Mouse (Mus musculus) ZHBTc4 (cell line): ENCODE data around the gene Dlk1.
"Not testable (repeated sequence)": the region's sequence is repeated elsewhere in the genome, so short reads cannot be mapped to it uniquely, and the experiment has no call there.

ENCODE experiments used
- DNase-seq: peaks from one replicate; pipeline ENCODE4 v3.0.0-alpha.2; 2011; ENCODE audit warnings: low read depth, low spot score

Gene Dlk1

DNA sequence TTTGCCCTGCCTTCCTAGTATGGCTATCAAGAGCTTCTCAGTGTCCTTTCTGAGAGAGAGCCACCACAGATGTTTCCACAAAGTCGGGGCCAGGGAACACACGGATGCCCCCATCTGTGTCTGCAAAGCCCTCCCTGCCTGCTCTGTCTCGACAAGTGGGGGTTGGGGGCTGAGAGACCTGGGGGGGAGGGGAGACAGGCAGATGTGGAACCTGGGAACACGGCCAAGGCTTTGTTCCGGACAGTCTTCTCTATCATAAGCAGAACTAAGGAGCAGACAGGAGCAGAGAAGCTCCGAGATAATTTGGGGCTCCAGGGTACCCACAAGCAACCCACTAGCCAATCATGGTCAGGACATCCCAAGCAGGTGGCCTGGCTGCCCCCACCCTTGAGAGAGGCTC, 12.6 kb upstream of the Dlk1 start:
- DNase-seq: no peak

DNA sequence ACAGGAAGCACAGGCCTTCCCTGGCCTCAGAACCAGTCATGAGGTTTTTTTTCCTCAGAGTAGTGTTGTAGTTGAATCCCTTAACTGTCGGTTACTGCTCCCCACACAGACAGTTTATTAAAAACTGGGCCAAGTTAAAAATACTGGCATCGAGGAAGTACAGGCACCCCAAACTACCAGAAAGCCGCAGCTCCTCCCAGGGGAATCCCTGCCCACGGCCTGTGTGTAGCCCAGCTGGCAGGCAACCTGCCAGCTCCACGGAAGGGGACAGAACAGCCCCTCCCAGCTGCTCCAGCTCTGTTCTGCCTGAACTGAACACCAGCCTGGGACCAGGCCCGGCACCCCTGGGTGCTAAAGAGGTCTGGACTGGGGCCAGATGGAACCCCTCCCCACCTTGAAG, 11.3 kb upstream of the Dlk1 start:
- no peak for DNase-seq

DNA sequence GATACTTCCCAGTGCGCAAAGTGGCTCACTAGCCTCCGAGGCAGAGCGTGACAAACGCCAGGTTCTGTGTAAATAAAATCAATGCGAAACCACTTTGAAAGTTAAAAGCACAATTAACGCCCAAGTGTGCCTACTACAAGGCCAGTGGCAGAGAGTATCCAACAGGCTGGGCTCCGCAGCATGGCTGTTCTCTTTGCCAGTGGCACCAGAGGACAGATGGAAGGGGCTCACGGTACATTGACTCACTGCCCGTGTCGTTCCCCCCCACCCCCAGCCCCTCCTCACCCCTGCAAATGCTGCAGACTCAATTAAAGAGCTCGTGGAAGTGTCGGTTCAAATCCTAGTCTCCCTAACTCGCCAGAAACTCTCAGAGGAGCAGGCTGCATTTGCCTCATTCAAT, 10.5 kb upstream of the Dlk1 start:
- no peak for DNase-seq

DNA sequence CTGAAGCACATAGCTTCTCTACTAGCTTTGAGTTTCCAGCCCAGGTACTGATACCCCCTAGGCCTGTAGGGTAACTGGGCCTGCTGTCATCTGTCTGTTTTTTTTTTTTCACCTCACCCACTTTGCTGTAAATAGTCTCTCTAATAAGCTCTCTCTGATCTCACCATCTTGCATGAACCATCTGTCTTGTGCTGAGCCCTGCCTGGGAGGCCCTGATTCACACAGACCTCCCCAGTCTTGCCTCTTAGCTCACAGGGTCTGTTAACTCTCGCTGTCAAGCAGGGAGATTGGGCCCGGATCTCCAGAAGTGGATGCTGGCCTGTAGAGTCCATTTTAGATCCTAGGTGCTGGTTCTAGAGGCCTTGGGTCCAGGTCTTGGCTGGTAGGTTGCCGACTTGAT, 9.3 kb upstream of the Dlk1 start:
- DNase-seq: no peak

DNA sequence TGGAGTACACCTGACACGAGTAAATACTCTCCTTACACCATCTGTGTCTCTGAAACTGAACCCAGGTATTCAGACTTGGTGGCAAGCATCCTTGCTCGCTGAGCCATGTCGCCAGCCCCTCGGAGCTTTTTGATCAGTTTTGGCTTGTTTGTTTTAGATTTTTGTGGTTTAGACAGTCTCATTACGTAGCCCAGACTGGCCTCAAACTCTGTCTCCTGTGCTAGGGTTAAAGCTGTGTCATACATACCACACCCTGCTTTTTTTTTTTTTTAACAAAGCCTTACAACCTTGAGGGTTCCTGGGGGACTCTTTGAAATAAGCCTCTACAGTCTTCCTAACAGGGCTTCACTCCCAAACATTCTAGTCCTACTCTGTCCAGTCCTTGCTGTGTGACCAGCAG, 7.6 kb upstream of the Dlk1 start:
- no peak for DNase-seq

DNA sequence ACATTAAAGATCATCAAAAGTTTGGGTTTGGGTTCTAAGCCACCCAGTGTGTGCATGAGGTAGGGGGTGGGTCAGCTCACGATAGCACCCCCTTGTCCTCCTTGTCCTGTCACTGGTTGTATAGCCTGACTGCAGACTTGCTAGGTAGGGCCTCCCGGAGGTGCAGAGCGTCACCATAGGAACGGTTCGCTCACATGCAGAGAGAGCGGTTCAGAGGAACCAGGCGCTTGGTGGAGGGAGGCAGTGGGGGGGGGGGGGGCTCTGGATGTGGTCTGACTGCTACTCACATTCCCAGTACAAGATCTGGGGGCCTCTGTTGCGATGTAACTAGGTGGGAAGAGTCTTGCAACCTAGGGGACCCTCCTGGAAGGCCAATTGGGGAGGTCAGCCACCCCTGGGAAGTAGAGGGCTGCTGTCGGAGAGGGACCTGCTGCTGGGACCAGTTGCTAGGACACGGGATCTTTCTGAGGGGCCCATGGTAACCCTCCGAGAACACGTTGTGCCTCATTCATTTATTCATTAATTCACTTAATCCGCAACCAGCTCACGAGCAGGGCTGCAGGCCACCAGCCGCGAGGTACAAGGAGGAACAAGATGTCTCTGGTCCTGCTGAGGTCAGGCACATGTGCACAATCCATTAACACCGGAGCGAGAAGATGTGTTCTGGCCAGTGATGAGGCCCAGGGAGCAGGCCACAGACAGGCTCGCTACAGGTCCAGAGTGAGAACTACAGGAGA, 7.0 kb upstream of the Dlk1 start:
- DNase-seq: no peak

DNA sequence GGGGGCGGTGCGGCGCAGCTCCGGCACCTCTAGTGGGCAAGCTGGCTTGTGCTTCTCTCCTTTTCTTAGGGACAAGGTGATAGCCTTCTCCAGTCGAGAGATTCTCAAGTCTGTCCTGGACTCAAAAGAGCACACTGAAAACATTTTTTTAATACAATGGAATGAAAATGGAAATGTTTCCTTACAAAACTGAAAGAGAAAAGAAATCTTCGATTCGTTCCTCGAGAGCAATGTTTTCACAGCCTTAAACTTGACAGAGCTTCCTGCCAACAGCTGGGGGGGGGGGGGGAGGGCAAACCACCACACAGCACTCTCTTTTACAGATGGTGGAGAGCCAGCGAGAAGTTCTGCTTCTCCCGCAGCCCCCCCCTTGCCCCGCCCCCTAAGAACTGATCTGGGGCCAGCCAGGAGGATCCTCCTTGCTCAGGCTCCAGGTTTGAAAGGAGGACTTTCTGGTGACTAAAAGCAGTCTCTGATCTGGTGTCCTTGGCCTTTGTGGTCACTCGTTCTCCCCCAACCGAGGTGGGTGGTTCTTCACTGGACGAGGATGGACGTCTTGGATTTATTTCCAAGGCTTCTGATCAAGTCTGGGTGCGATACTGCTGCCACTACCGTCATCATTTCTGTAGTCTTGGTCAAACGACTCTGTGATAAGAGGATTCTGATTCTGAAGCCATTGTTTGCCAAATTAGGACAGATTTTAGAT, 6.2 kb upstream of the Dlk1 start:
- DNase-seq: peak; percentile 30

DNA sequence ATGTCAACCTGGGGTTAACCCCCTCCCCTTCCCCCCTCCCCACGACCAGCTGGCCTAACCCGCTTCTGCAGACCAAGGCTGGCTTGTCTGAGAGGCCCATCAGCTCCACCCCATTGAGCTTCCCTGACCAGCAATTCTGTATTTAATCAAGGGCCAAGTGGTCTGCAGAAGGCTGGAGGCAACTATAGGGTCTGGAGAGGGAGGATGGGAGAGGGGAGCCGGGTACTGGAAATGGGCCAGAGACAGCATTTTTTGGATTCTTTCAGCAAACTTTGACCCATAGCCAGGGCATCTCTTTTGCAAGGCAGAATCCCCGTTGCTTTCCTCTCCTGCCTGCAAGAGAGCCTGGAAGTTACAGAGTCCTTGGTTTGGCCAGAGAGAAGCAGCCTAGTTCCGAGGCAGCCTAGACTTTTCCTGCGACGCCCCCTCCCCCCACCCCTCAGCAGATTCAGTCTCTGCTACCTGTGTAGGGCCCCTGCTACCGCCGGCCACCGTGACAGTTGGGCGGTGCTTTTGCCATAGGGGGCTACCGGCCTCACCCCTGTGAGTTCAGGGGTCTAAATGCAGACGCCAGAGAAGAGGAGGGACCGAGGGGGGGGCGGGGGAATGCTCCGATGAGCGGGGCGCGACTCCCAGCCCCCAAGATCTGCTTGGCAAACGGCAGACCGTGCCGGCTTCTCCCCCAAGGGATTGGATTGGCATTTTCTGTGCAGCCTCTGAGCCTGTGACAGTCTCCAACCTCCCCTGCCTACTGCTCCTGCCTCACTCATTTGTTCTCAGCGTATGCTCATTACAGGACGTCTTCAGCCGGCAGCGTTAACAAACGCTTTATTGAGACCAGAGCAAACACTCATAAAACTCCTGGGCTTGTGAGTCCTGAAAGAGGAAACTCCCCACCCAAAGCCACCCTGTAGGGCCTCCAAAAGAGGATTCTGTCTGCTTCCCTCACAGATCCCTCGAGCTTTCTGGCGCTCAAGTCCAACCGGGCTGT, 2.9 kb upstream of the Dlk1 start:
- DNase-seq: no peak

DNA sequence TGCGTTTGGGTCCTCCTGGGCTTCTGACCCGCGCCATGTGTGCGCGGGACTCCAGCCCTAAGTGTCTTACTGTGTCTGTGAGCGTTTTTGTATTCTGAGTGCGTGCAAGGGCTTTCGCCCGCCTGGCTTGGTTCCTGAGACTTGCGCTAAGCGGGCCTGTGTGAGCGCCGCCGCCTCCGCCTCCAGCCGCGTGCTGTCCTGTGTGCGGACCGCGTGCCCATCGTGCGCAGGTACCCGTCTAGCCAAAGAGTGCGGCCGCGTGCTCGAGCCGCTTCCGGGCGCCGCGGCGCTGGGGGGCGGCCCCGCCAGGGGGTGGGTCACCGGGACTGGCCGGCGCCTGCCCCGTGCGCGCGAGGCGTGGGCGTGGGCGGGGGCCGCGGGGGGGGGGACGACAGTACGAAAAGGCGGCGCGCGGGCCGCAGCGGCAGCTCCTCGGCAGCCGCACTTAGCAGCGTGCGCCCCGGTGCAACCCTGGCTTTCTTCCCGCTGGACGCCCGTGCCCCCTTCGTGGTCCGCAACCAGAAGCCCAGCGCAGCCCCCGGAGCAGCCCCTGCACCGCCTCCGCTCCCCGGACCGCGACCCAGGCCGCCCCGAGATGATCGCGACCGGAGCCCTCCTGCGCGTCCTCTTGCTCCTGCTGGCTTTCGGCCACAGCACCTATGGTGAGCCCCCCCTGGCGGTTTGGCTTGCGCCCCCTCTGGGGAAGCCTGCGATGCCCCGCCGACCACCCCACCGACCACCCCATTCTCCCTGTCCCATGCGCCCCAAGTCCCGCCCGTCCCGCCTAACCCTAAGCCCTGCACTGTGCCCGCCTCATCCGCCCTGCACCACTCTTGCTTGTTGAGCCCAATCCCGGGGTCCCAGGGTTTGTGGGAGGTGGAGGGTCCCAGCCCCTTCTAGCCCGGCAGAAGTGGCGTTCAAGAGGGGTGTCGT, 708 bp downstream of the Dlk1 start:
- DNase-seq: peak; percentile 68

DNA sequence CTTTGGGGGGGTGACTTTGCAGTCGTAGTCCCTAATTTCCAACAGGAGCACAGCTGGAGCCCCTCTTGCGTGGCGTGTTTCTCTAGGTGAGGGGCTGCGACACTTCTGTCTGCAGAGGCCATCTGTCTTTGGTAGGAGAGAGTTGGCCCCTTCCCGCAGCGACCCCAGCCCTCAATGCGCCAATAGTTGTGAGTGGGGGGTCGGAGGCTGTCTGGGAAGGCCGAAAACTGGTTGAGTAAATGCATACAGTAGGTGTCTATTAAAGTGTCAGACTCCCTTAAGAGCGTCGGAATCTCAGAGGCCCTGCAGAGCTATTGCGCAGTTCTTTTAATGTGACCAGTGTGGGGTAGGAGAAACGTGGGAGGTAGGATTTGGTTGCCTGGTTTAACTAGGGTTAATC, 1.5 kb downstream of the Dlk1 start:
- no peak for DNase-seq

DNA sequence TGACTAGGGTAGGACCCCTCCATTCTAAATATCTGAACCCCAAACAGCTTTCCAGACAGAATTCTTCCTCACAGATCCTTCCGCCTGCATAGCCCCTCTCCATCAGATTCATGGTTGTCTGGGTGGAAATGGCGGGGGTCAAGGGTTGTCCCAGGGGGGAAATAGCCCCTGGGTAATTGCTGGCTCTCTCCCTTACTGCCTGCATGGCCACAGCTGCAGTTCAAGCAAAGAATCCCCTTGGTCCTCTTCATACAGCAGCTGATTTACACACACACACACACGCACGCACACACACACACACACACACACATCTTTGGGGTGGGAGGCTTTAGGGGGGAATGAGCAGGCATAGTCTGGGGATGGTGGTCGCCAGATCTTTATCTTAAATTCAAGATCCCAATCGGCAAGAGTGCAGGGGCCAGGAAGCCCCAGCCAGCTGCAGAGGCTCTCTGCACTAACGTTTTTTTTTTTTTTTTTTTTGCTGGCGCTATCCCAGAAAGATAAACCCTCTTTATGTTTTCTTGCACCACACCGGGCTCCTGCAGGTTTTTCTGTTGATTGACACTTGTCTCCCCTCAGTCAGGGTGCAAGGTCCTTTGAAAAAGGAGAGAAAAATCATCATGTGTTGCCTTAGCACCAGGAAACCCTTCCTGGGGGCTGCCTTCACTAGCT, 4.0 kb downstream of the Dlk1 start:
- DNase-seq: no peak

DNA sequence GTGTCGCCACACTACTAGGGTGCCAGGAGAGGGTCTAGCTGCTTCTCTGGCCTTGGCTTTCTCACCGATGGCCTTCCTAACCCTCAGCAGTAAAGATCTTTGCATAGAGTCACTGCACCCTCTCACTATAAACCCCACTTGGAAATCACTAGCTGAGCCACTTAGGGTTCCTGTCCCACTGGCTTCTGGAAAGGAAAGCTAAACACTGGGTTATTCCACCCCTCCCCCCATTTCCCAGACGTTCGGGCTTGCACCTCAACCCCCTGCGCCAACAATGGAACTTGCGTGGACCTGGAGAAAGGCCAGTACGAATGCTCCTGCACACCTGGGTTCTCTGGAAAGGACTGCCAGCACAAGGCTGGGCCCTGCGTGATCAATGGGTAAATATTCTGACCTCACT, 5.2 kb downstream of the Dlk1 start:
- no peak for DNase-seq

DNA sequence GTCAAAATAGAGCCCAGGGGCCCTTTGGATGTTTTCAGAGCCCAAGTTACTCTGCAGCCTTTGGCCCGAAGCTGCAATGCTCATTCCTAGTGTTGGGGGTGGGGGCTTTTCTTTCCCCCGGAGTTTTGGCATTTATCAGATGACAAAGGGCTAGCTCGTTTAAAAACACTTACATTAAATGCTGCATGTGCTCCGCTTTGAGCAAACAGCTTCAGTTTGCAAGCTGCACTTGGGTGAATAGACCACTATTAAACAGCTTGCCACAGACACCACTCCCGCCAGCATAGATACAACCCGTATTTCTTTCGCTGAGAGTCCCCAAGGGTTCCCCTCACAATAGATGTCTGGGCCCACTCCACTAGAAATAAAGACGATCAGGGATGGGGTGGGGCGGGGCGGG, 6.3 kb downstream of the Dlk1 start:
- no peak for DNase-seq

DNA sequence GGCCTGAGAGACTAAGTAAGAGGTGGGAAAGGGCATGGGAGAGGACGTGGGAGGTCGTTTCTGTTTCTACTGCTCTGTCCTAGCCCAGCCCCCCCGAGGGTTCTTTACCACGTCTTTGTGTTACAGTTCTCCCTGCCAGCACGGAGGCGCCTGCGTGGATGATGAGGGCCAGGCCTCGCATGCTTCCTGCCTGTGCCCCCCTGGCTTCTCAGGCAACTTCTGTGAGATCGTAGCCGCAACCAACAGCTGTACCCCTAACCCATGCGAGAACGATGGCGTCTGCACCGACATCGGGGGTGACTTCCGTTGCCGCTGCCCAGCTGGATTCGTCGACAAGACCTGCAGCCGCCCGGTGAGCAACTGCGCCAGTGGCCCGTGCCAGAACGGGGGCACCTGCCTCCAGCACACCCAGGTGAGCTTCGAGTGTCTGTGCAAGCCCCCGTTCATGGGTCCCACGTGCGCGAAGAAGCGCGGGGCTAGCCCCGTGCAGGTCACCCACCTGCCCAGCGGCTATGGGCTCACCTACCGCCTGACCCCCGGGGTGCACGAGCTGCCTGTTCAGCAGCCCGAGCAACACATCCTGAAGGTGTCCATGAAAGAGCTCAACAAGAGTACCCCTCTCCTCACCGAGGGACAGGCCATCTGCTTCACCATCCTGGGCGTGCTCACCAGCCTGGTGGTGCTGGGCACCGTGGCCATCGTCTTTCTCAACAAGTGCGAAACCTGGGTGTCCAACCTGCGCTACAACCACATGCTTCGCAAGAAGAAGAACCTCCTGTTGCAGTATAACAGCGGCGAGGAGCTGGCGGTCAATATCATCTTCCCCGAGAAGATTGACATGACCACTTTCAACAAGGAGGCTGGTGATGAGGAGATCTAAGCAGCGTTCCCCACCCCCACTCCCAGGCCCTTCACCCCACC, 7.1 kb downstream of the Dlk1 start:
- no peak for DNase-seq

DNA sequence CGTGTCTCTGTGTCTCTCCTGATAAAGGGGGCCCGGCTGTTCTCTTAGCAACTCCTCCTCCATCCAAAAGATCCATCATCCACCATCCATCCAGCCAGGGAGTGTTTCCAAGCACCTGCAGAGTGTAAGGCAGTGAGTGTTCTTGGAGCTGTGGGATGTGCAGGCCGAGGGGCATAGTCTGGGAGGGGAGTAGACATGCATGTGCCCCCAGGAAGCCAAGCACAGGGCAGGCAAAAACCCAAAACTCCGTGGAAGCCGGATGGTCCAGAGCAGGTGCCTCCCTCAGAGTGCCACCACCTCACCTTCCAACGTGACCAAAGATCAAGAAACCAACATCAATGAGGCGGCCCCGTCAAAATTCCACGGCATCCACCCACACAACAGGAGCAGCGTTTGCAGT, 10.0 kb downstream of the Dlk1 start:
- DNase-seq: no peak

DNA sequence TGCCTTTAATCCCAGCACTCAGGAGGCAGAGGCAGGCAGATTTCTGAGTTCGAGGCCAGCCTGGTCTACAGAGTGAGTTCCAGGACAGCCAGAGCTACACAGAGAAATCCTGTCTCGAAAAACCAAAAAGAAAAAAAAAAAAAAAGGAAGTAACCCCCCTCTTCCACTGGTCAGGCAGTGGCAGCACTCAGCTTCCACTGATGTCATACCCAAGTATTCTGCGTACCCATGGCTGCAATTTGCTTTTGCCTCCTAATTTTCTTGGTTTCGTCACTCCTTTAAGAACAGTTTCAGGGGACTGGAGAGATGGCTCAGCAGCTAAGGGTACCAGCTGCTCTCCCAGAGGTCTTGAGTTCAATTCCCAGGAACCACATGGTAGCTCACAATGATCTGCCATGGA, 14.8 kb downstream of the Dlk1 start:
- not testable (repeated sequence) for DNase-seq

DNA sequence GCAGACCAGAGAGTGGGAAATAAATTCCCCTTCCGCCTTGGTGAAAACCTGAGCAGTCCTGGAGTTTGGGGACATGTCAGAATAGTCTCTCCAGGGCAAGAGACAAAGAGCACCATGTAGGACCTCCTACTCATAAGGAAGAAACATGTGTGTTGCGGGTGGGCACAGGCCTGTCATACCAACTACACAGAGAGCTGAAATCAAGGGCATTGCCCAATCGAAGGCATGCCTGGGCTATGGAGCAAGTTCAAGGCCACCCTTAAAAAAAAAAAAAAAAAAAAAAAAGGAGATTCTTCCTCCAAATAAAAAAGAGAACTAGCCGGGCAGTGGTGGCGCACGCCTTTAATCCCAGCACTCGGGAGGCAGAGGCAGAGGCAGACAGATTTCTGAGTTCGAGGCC, 17.2 kb downstream of the Dlk1 start:
- DNase-seq: no peak

DNA sequence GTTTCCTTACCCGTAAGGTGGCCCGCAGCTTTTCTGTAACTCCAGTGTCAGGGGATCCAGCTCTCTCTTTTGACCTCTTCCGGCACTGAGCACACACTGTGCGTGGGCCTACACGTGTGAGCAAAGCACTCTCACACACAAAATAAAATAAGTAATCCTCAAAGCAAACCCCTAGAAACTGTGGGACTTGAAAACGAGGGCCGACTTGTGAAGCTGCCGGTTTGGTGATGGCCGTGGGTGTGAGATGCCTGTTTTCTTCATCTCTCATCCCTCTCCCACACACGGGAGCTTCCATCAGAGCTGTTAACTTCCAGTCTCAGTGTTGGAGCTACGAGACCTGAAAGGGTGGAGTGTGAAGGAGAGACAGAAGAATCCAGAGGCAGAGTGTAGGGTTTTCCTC, 20.0 kb downstream of the Dlk1 start:
- no peak for DNase-seq

DNA sequence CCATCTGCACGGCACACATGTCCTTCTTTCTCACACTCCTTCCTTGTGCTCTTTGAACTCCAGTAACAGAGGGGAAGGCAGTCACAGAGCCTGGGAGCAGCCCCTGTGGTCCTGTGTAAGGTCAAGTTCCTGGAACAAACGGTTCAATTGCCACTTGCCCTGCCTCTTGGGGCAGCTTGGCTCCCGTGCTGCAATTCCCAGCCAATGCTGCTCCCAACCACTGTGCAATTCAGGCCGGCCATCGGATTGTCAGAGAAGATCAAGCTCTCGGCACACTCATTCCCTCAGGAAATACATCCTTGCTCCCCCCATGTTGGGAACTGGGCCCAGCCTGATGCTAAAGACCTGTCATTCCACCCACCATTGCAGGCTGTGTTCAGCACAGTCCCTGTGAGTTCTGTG, 21.0 kb downstream of the Dlk1 start:
- DNase-seq: no peak

DNA sequence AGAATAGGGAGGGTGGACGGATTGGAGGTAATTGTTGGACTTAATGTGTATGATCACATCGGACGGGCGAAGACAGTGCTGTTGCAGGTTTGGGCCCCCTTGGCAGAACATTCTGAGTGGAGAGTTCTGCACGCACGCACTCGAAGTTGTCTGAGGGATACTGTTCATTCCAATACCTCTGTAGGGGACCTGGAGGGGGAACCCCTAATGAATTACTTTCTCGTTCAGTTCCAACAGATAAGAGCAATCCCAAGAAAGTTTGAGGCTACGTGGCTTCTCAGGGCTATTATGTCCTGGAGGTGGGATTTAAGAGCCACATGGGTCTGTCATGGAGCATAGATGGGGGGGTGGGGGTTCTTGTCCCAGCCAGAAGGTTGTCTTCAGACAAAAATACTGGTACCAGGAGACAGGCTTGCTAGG, 21.6 kb downstream of the Dlk1 start:
- no peak for DNase-seq
